Mouse (Mus musculus) embryonic facial prominence, embryonic 12.5 days (tissue): ENCODE results near the gene Smagp. TPM values are rescaled to one million over a fixed set of nuclear protein-coding genes. Genes with fewer than 3 reads are reported as not detected.

Experiments used
- ATAC-seq: fragments of 200-750 bp; cut with Nextera tagmentation; 2 replicates; pipeline ENCODE4 v1.8.0; 2017; ENCODE audit not compliant: insufficient number of reproducible peaks, insufficient read depth, low FRiP score, low TSS enrichment
- H3K27ac ChIP-seq: fragments of 300-500 bp; sonication (generic); 2 replicates; pipeline ENCODE4 v1.5.1; 2016; ENCODE audit warnings: mild to moderate bottlenecking
- H3K27me3 ChIP-seq: fragments of 300-500 bp; sonication (generic); 2 replicates; pipeline ENCODE4 v1.6.1; 2016; ENCODE audit warnings: mild to moderate bottlenecking, moderate library complexity
- H3K36me3 ChIP-seq: fragments of 300-500 bp; sonication (generic); 2 replicates; pipeline ENCODE4 v1.6.1; 2016; ENCODE audit warnings: mild to moderate bottlenecking
- H3K4me1 ChIP-seq: fragments of 300-500 bp; sonication (generic); 2 replicates; pipeline ENCODE4 v1.6.1; 2016
- H3K4me2 ChIP-seq: fragments of 300-500 bp; sonication (generic); replicated peaks from 2 replicates; pipeline ENCODE4 v1.6.1; 2016; ENCODE audit warnings: mild to moderate bottlenecking, moderate library complexity
- H3K4me3 ChIP-seq: fragments of 300-500 bp; sonication (generic); 2 replicates; pipeline ENCODE4 v1.5.1; 2016; ENCODE audit warnings: mild to moderate bottlenecking
- H3K9ac ChIP-seq: fragments of 300-500 bp; sonication (generic); 2 replicates; pipeline ENCODE4 v1.6.1; 2016; ENCODE audit warnings: mild to moderate bottlenecking, moderate library complexity
- H3K9me3 ChIP-seq: fragments of 300-500 bp; sonication (generic); 2 replicates; pipeline ENCODE4 v1.6.1; 2016; ENCODE audit warnings: mild to moderate bottlenecking, moderate library complexity
- WGBS: fragments of 180-500 bp; shearing (Covaris S2); methylation state at CpG from one replicate; pipeline ENCODE4 v1.1.7; 2016; 5-methylcytosine and 5-hydroxymethylcytosine counted together
- polyA plus RNA-seq: library from polyadenylated mRNA; unstranded; fragments of >200 nt; fragmentation: Nextera tagmentation; extraction: Ambion mirVana; gene quantifications from 2 replicates; pipeline ENCODE4 v1.2.1, GENCODE M21; 2016

Gene Smagp
- polyA plus RNA-seq, 1 experiment from 2014 or later, result 7.2 TPM

DNA sequence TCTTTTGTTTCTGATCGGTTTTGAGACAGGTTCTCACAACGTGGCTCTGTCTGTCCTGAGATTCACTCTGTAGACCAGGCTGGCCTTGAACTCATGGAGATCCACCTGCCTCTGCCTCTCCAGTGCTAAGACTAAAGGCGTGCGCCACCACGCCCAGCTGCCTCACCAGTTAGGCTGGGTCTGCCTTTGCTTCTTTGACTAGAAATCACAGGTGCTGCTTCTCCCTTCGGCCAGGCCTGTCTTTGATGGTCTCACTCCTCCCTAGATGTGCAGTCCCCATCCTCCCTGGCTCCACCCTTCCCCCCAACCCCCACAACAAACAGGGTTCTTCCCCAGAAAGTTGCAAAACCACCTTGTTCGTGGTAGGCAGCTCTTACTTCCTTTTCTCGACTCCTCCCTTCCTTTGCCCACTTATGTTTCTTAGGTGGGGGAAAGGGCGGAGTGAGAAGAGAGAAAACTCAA, 28.1 kb upstream of the Smagp start:
- ATAC-seq, result no peak
- Histone ChIP-seq H3K36me3 (no peaks in the 10 kb centered on the region), H3K9ac (no peak overlapping the region), H3K4me3 (no peak overlapping the region), H3K27ac (no peak overlapping the region), H3K27me3 (0 out of 2 replicates have a peak, but pooled peaks cover 2% of the 10 kb centered on the region), H3K9me3 (no peaks in the 10 kb centered on the region), H3K4me2 (no peak overlapping the region), H3K4me1 (peaks cover 4% of the 10 kb centered on the region; the same call in 1 of the 2 replicates)
- WGBS, result 78% methylated on average over 9 of the region's 9 CpGs

DNA sequence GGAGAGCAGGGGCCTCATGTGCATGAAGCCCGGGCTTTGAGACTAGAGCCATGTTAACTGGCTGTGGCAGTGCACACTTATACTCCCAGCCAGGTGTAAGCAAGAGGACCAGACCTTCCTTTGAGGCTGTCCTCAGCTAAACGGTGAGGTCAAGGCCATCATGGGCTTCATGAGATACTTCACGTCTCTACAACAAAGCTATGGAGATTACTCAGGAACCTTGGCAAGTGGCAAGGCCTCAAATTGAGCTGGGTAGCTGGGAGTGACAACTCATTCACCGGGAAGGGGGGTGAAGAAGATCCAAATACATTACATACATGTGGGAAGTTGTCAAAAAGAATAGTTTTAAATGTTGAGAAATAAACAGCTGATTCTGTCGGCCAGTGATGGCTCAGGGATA, 24.1 kb upstream of the Smagp start:
- H3K4me3 ChIP-seq, result no peak overlapping the region
- no peak for ATAC-seq
- H3K9ac ChIP-seq, result no peak overlapping the region
- H3K4me1 ChIP-seq, result no peaks in the 10 kb centered on the region
- H3K27me3 ChIP-seq, result no peaks in the 10 kb centered on the region
- H3K27ac ChIP-seq, result no peak overlapping the region
- H3K9me3 ChIP-seq, result no peaks in the 10 kb centered on the region
- H3K36me3 ChIP-seq, result no peaks in the 10 kb centered on the region
- WGBS, result 89% methylated on average over 5 of the region's 5 CpGs
- no peak overlapping the region for H3K4me2 ChIP-seq

GRCm38 (mm10) chr15:100660306-100660705, 23.6 kb upstream of the Smagp start:
- no peaks in the 10 kb centered on the region for H3K27me3 ChIP-seq
- H3K27ac ChIP-seq, result no peak overlapping the region
- H3K36me3 ChIP-seq, result no peaks in the 10 kb centered on the region
- no peak overlapping the region for H3K4me2 ChIP-seq
- H3K9me3 ChIP-seq, result no peaks in the 10 kb centered on the region
- no peak for ATAC-seq
- H3K9ac ChIP-seq, result no peak overlapping the region
- H3K4me1 ChIP-seq, result no peaks in the 10 kb centered on the region
- 84% methylated on average over 9 of the region's 9 CpGs for WGBS
- H3K4me3 ChIP-seq, result no peak overlapping the region

DNA sequence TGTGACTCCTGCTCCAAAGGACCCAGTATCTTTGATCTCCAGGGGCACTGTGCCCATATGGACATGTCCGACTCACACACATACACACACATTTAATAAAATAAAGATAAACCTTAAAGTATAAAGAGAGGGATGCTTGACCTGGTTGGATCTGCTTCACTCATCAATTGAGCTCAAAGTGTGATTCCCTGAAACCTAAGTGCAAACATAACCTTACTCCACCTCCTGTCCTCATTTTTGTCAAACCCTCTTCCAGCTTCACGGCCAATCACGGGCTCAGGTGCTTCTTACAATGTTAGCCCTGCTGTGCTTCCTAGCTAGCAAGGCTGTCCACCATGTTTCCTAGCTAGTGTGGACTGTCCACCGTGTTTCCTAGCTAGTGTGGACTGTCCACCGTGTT, 18.5 kb upstream of the Smagp start:
- no peaks in the 10 kb centered on the region for H3K36me3 ChIP-seq
- no peaks in the 10 kb centered on the region for H3K4me1 ChIP-seq
- 85% methylated on average over 5 of the region's 5 CpGs for WGBS
- no peak overlapping the region for H3K27ac ChIP-seq
- no peak for ATAC-seq
- no peak overlapping the region for H3K4me2 ChIP-seq
- H3K9me3 ChIP-seq, result no peaks in the 10 kb centered on the region
- 0 out of 2 replicates have a peak, but pooled peaks cover 5% of the 10 kb centered on the region for H3K27me3 ChIP-seq
- no peak overlapping the region for H3K4me3 ChIP-seq
- H3K9ac ChIP-seq, result no peak overlapping the region

GRCm38 (mm10) chr15:100654271-100654670, 17.5 kb upstream of the Smagp start:
- no peaks in the 10 kb centered on the region for H3K9me3 ChIP-seq
- no peaks in the 10 kb centered on the region for H3K4me1 ChIP-seq
- H3K9ac ChIP-seq, result no peak overlapping the region
- H3K27ac ChIP-seq, result no peak overlapping the region
- no peaks in the 10 kb centered on the region for H3K36me3 ChIP-seq
- H3K4me3 ChIP-seq, result no peak overlapping the region
- H3K4me2 ChIP-seq, result no peak overlapping the region
- WGBS, result 65% methylated on average over 1 of the region's 1 CpGs
- H3K27me3 ChIP-seq, result 0 out of 2 replicates have a peak, but pooled peaks cover 5% of the 10 kb centered on the region
- ATAC-seq, result no peak

- Histone ChIP-seq H3K4me3 (no peak overlapping the region), H3K4me1 (no peaks in the 10 kb centered on the region), H3K9me3 (no peaks in the 10 kb centered on the region), H3K27me3 (0 out of 2 replicates have a peak, but pooled peaks cover 5% of the 10 kb centered on the region), H3K27ac (no peak overlapping the region), H3K36me3 (no peaks in the 10 kb centered on the region), H3K4me2 (no peak overlapping the region), H3K9ac (no peak overlapping the region)
- 76% methylated on average over 9 of the region's 9 CpGs for WGBS
- ATAC-seq, result no peak
Measured at GRCm38 (mm10) chr15:100651610-100652009, 14.9 kb upstream of the Smagp start.

GRCm38 (mm10) chr15:100650111-100650510, 13.4 kb upstream of the Smagp start:
- no peak for ATAC-seq
- Histone ChIP-seq H3K4me2 (no peak overlapping the region), H3K27ac (no peak overlapping the region), H3K4me3 (no peak overlapping the region), H3K36me3 (no peaks in the 10 kb centered on the region), H3K27me3 (0 out of 2 replicates have a peak, but pooled peaks cover 5% of the 10 kb centered on the region), H3K9ac (no peak overlapping the region), H3K9me3 (no peaks in the 10 kb centered on the region), H3K4me1 (no peaks in the 10 kb centered on the region)
- WGBS, result 83% methylated on average over 10 of the region's 10 CpGs

GRCm38 (mm10) chr15:100646161-100646560, 9.4 kb upstream of the Smagp start:
- H3K9me3 ChIP-seq, result no peaks in the 10 kb centered on the region
- H3K4me2 ChIP-seq, result no peak overlapping the region
- ATAC-seq, result no peak
- 76% methylated on average over 6 of the region's 6 CpGs for WGBS
- no peak overlapping the region for H3K4me3 ChIP-seq
- H3K4me1 ChIP-seq, result no peaks in the 10 kb centered on the region
- H3K27ac ChIP-seq, result no peak overlapping the region
- no peaks in the 10 kb centered on the region for H3K27me3 ChIP-seq
- H3K36me3 ChIP-seq, result no peaks in the 10 kb centered on the region
- no peak overlapping the region for H3K9ac ChIP-seq

- no peak overlapping the region for H3K4me2 ChIP-seq
- 88% methylated on average over 7 of the region's 7 CpGs for WGBS
- no peaks in the 10 kb centered on the region for H3K9me3 ChIP-seq
- 0 out of 2 replicates have a peak, but pooled peaks cover under 1% of the 10 kb centered on the region for H3K4me1 ChIP-seq
- no peaks in the 10 kb centered on the region for H3K36me3 ChIP-seq
- peaks cover 15% of the 10 kb centered on the region for H3K27me3 ChIP-seq
- ATAC-seq, result no peak
- no peak overlapping the region for H3K4me3 ChIP-seq
- no peak overlapping the region for H3K27ac ChIP-seq
- H3K9ac ChIP-seq, result no peak overlapping the region
Measured at GRCm38 (mm10) chr15:100642451-100642850, 5.7 kb upstream of the Smagp start.

DNA sequence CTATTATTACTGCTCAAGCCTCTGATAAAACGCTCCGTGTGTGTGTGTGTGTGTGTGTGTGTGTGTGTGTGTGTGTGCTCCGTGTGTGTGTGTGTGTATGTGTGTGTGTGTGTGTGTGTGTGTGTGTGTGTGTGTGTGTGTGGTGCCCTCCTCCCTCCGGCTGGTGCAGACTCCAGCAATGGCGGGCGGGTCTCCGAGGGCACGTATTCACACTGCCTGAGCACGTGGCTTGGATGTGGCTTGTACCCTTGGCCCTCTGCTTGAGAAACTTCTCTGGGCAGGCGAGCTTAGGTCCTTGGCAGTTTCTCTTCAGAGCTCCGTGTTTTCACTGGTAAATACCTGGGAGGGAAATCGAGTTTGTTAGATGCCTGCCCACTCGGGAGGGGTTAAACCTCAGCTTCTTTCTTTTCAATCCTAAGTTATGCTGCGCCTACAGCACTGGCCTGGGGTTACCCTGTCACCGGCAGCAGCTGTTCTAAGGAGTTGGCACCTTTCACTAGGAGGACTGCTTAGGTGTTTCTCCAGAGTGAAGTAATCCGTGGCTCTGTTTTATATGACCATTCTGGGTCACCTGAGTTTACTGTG, 4.6 kb upstream of the Smagp start:
- Histone ChIP-seq H3K27me3 (peaks cover 26% of the 10 kb centered on the region), H3K4me1 (peaks cover 11% of the 10 kb centered on the region; the same call in 1 of the 2 replicates), H3K4me2 (no peak overlapping the region), H3K9ac (no peak overlapping the region), H3K9me3 (no peaks in the 10 kb centered on the region), H3K4me3 (no peak overlapping the region), H3K36me3 (no peaks in the 10 kb centered on the region), H3K27ac (no peak overlapping the region)
- no peak for ATAC-seq
- 64% methylated on average over 11 of the region's 16 CpGs for WGBS

GRCm38 (mm10) chr15:100639972-100640750, 3.4 kb upstream of the Smagp start:
- H3K4me1 ChIP-seq, result peaks cover 15% of the 10 kb centered on the region; the same call in 1 of the 2 replicates
- peaks cover 38% of the 10 kb centered on the region for H3K27me3 ChIP-seq
- H3K27ac ChIP-seq, result no peak overlapping the region
- WGBS, result 67% methylated on average over 16 of the region's 16 CpGs
- H3K4me2 ChIP-seq, result no peak overlapping the region
- no peak; the same call in 1 of the 2 replicates for ATAC-seq
- H3K9ac ChIP-seq, result no peak overlapping the region
- no peaks in the 10 kb centered on the region for H3K36me3 ChIP-seq
- no peak overlapping the region for H3K4me3 ChIP-seq
- H3K9me3 ChIP-seq, result no peaks in the 10 kb centered on the region

DNA sequence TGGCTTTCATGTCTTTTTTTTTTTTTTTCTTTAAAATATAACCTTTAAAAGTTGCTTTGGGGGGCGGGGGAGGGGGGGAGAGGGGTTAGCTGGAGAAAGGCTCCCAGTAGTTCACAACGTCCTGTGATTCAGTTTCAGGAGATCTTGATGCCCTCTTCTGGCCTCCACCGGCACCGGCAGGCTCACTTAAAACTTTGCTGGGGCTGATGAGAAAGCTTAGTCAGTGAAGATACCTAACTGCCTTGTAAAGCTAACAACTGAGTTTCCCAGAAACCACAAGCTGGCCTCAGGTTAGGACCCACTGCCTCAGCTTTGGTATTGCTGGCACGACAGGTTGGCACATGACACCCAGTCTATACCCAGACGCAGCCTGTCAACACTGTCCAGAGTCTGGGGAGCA, 921 bp upstream of the Smagp start:
- no peaks in the 10 kb centered on the region for H3K9me3 ChIP-seq
- peaks cover 15% of the 10 kb centered on the region; the same call in 1 of the 2 replicates for H3K4me1 ChIP-seq
- no peak overlapping the region for H3K4me2 ChIP-seq
- ATAC-seq, result no peak
- H3K4me3 ChIP-seq, result no peak overlapping the region
- no peaks in the 10 kb centered on the region for H3K36me3 ChIP-seq
- H3K27ac ChIP-seq, result no peak overlapping the region
- WGBS, result 16% methylated on average over 6 of the region's 6 CpGs
- peaks cover 55% of the 10 kb centered on the region for H3K27me3 ChIP-seq
- no peak overlapping the region for H3K9ac ChIP-seq
